Mouse (Mus musculus) thymus, postnatal 25 days (tissue): ENCODE data around the gene Gprasp1.

Experiments
- DNase-seq: peaks from one replicate; pipeline ENCODE4 v3.0.0; 2022

Gprasp1 gene

DNA sequence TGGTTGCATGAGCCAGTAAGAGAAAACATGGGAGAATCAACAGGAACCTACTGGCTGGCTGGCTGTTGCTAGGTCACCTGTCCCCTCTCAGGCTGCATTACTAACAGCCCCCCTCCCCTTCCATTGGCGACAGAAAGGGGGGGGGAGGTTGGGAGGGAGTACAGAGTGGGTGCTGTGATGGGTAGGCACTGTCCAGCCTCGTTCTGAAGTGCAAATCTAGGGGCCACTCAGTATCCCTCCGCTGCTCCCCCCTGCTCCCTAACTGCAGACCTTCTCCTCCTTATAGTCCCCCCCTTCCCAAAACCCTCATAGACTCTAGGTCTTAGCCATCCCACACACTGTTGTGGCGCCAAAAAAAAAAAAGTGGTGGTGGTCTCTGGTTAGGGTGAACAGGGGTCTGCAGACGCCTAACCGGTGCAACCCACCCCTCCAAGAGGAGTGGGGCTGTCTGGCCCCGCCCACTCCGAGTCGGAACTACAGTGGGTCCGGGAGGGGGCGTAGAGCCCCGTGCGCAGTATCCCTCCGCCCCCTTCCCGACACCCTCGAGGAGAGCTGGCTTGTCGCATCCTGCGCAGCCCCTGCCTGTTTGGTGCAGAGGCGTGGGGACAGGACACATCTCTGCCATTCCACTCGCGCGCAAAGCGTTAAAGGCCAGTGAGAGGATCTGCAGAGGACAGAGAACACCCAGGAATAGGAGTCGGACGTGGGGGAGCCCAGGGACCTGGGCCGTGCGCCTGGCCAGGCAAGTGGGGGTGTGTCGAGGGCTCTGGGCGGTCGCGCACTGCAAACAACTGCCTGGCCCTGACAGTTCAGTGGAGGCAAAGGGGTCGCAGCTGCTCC, 96.2 kb downstream of the Gprasp1 start, which contains the start of gene Gprasp2:
TSS of gene Gprasp2 (plus strand) at position 514 of the 840 bp plus-strand sequence.
- peak; percentile 64 for DNase-seq

DNA sequence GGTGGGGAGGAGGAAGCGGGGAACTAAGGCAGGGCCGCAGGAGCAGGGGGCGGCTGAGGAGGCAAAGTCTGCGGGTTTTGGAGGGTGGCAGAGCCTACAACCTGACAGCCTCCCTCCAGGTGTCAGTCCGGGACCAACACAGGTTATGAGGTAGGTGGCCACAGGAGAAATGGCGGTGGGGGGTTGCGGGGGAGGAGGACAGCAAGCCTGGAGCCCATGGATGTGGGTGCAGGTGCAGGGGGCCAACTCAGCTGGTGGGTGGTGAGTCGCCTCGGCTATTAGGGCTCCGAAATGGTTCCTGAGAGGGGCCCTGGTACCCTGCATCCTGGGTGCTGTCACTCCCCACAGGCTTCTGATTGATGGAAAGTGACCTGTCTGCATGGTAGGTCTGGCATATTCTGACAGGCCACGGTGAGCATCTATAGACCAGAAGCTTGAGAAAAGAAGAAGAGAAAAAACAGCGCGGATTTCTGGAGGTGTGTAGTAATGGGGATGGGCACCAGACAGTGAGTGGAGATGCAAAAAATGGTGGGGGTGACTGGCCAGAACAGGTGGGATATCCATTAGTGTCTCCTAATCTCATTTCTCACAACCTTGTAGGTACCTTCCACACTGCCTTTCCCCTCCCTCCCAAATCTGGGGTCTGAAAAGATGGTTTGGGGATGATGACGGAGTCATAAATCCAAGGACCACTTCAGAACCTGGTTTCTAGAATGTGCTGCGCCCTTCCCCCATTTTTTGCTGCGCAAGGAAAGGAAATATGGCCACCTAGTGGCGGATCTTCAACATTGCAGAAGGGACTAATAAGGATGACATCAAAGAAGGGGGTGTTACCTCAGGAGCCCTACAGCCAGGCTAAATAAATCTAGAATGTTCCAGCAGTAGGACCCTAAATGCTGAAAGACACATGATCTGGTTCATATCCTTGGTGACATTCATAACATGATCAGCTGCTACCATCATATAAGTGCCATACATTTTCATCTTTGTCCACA, 97.2 kb downstream of the Gprasp1 start:
- DNase-seq: peak; percentile 34
